In genomic region chr16:51939061-51939460, GRCm38 (mm10) we compare ENCODE assay signal across 26 mouse cellular contexts.
DNase-seq lines count a peak whose midpoint lies in the region; ATAC-seq lines count a peak whose summit lies in the region.
"Had no signal": no experiment of that assay in that cellular context is flagged by ENCODE, and none has a peak within 500 bp of the region (broad histone marks: within the 10 kb centered on the region; RNA-seq: fewer than 3 reads in every experiment).

No protein-coding gene starts in this region.

- no peaks in the 10 kb centered on the region for H3K36me3 ChIP-seq in embryonic facial prominence, embryonic 14.5 days (ENCODE audit: control insufficient read depth, insufficient read depth, low read length)
- no peaks in the 10 kb centered on the region for H3K36me3 ChIP-seq in embryonic facial prominence, embryonic 10.5 days (replicated peaks)
- H3K36me3 ChIP-seq: embryonic facial prominence, embryonic 12.5 days; embryonic facial prominence, embryonic 15.5 days; forebrain, embryonic 15.5 days; G1E had no signal

- H3K9ac ChIP-seq in embryonic facial prominence, embryonic 14.5 days (ENCODE audit: low read depth, low read length): no peak overlapping the region
- H3K9ac ChIP-seq: embryonic facial prominence, embryonic 12.5 days; embryonic facial prominence, embryonic 15.5 days; forebrain, embryonic 13.5 days; forebrain, embryonic 15.5 days; forebrain, postnatal 0 days had no signal

- H3K27me3 ChIP-seq in embryonic facial prominence, embryonic 14.5 days (replicated peaks; ENCODE audit: control insufficient read depth, insufficient read depth, low read length): no peaks in the 10 kb centered on the region
- no peaks in the 10 kb centered on the region for H3K27me3 ChIP-seq in embryonic facial prominence, embryonic 10.5 days (replicated peaks; ENCODE audit: low read depth, poor library complexity, severe bottlenecking)
- H3K27me3 ChIP-seq: CH12.LX; embryonic facial prominence, embryonic 12.5 days; embryonic facial prominence, embryonic 15.5 days; forebrain, embryonic 13.5 days; forebrain, embryonic 15.5 days; Patski had no signal

- no peak for ATAC-seq in embryonic facial prominence, embryonic 14.5 days (ENCODE audit: low read depth)
- ATAC-seq: activated CD4-positive, CD25-positive, alpha-beta regulatory T cell, adult 4 months; CD4-positive, CD25-positive, alpha-beta regulatory T cell, adult 4 months; forebrain, embryonic 13.5 days; forebrain, embryonic 15.5 days; forebrain, postnatal 0 days; Patski had no signal

- no peak overlapping the region for H3K4me3 ChIP-seq in embryonic facial prominence, embryonic 14.5 days (ENCODE audit: low read depth, low read length)
- no peak overlapping the region for H3K4me3 ChIP-seq in embryonic facial prominence, embryonic 10.5 days
- H3K4me3 ChIP-seq: embryonic facial prominence, embryonic 12.5 days; embryonic facial prominence, embryonic 15.5 days; erythroblast, embryonic 14.5 days; forebrain, embryonic 13.5 days; forebrain, embryonic 15.5 days had no signal

- peak; percentile 8 for DNase-seq in embryonic facial prominence, embryonic 14.5 days (ENCODE audit: low spot score)
- DNase-seq in embryonic facial prominence, embryonic 10.5 days (ENCODE audit: low spot score): no peak
- DNase-seq in urinary bladder, adult 18-20 months (ENCODE audit: low spot score in 2 of 2): peak; percentile 8 to 30
- DNase-seq in urinary bladder, postnatal 10 days (ENCODE audit: low spot score): no peak
- DNase-seq in urinary bladder, postnatal 36 days (ENCODE audit: low spot score in 2 of 2): peak; percentile 33 to 51
- DNase-seq in urinary bladder, postnatal 25 days (ENCODE audit: low spot score): no peak
- no peak for DNase-seq in cerebellum, adult 11-12 months
- DNase-seq: adrenal gland, adult 8-10 months; adrenal gland, postnatal 14 days; adrenal gland, postnatal 36 days; B cell, adult 2 months; cerebellum, adult 8-10 months; cerebellum, adult 9-11 months; cerebellum, postnatal 36 days; embryo, embryonic 11 days; forebrain, postnatal 0 days had no signal

- no peaks in the 10 kb centered on the region for H3K9me3 ChIP-seq in embryonic facial prominence, embryonic 14.5 days (ENCODE audit: control insufficient read depth, low read length)
- no peaks in the 10 kb centered on the region for H3K9me3 ChIP-seq in embryonic facial prominence, embryonic 10.5 days
- H3K9me3 ChIP-seq: embryonic facial prominence, embryonic 12.5 days; embryonic facial prominence, embryonic 15.5 days; forebrain, embryonic 13.5 days; forebrain, embryonic 15.5 days had no signal

- WGBS in embryonic facial prominence, embryonic 14.5 days: 73% methylated on average over 5 of the region's 5 CpGs
- 90% methylated on average over 5 of the region's 5 CpGs for WGBS in embryonic facial prominence, embryonic 10.5 days

- H3K27ac ChIP-seq in embryonic facial prominence, embryonic 14.5 days (replicated peaks; ENCODE audit: low read depth, low read length): no peak overlapping the region
- no peak overlapping the region for H3K27ac ChIP-seq in embryonic facial prominence, embryonic 10.5 days (replicated peaks)
- H3K27ac ChIP-seq: embryonic facial prominence, embryonic 12.5 days; embryonic facial prominence, embryonic 15.5 days; forebrain, embryonic 13.5 days; forebrain, embryonic 15.5 days had no signal

- no peaks in the 10 kb centered on the region for H3K4me1 ChIP-seq in embryonic facial prominence, embryonic 14.5 days (ENCODE audit: control insufficient read depth, insufficient read depth, low read length)
- no peaks in the 10 kb centered on the region for H3K4me1 ChIP-seq in embryonic facial prominence, embryonic 10.5 days
- H3K4me1 ChIP-seq: embryonic facial prominence, embryonic 12.5 days; embryonic facial prominence, embryonic 15.5 days; forebrain, embryonic 13.5 days had no signal

- H3K4me2 ChIP-seq in embryonic facial prominence, embryonic 14.5 days (ENCODE audit: low read depth, low read length): no peak overlapping the region
- H3K4me2 ChIP-seq: embryonic facial prominence, embryonic 12.5 days; embryonic facial prominence, embryonic 15.5 days; forebrain, embryonic 13.5 days; forebrain, embryonic 15.5 days had no signal

Comparison
In these comparisons a context has a peak if more than half of its experiments do, and no peak if none do; other contexts are left out.
1. DNase-seq: peak in embryonic facial prominence, embryonic 14.5 days (single experiment), urinary bladder, adult 18-20 months (2 of 2) and urinary bladder, postnatal 36 days (2 of 2); none in embryonic facial prominence, embryonic 10.5 days (single experiment), urinary bladder, postnatal 10 days (single experiment), urinary bladder, postnatal 25 days (single experiment) and cerebellum, adult 11-12 months (single experiment).